8 mouse cellular contexts compared by ENCODE assay signal in the genomic region with DNA sequence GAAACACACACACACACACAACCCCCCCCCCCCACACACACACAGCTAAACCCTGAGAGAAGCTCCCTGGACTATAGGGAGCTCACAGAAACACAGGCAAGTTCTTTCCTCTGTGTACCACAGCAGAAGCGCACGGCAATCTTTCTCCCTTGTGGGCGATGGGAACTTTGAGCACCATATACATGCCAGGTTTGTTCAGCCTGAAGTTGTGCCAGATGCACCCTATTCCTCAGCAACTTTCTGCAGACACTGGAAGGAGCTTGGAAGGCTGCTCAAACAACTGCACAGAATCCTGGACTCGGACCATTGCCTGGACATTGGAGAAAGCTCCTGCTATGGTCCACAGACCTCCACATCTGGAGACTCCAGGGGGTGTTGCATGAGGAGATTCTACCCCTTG.
DNase-seq lines count a peak whose midpoint lies in the region; ATAC-seq and TF ChIP-seq lines count a peak whose summit lies in the region.

No protein-coding gene starts in this region.

- intact Hi-C loops in left cerebral cortex, adult 2 months (cut with DNase I) = loop anchor here (1.0 kb wide), 1 partner anchor 24 kb away; no protein-coding TSS in a partner anchor

- H3K4me3 ChIP-seq in left cerebral cortex, adult 2 months = no peak overlapping the region
- no peak overlapping the region for H3K4me3 ChIP-seq in embryonic facial prominence, embryonic 13.5 days
- H3K4me3 ChIP-seq in hindbrain, embryonic 16.5 days (ENCODE audit: low read length) = no peak overlapping the region
- no peak overlapping the region for H3K4me3 ChIP-seq in midbrain, embryonic 16.5 days (ENCODE audit: low read depth, low read length)

- no peak for DNase-seq in left cerebral cortex, adult 2 months (ENCODE audit: extremely low spot score in 1 of 2, low spot score in 2 of 2)
- DNase-seq in left cerebral cortex, adult 18-20 months (ENCODE audit: low spot score in 2 of 2) = no peak
- DNase-seq in adrenal gland, adult 8-10 months = no peak
- no peak for DNase-seq in adrenal gland, postnatal 25 days
- DNase-seq in right cerebral cortex, postnatal 25 days = no peak

- ATAC-seq in embryonic facial prominence, embryonic 13.5 days (ENCODE audit: insufficient number of reproducible peaks, insufficient read depth, low FRiP score, low TSS enrichment, low read depth) = no peak
- no peak; the same call in 1 of the 2 replicates for ATAC-seq in hindbrain, embryonic 16.5 days
- ATAC-seq in midbrain, embryonic 16.5 days = no peak

- no peaks in the 10 kb centered on the region for H3K27me3 ChIP-seq in embryonic facial prominence, embryonic 13.5 days
- no peaks in the 10 kb centered on the region for H3K27me3 ChIP-seq in hindbrain, embryonic 16.5 days (replicated peaks; ENCODE audit: control insufficient read depth, insufficient read depth, low read length)
- no peaks in the 10 kb centered on the region for H3K27me3 ChIP-seq in midbrain, embryonic 16.5 days (ENCODE audit: control insufficient read depth, insufficient read depth, low read depth, low read length)

- peak overlapping the region; percentile 66 for H3K27ac ChIP-seq in left cerebral cortex, adult 2 months
- H3K27ac ChIP-seq in embryonic facial prominence, embryonic 13.5 days = peak overlapping the region; percentile 48; the same call in 1 of the 2 replicates
- 0 out of 2 replicates have a peak overlapping the region, but pooled peaks have one; percentile 34 for H3K27ac ChIP-seq in hindbrain, embryonic 16.5 days (ENCODE audit: low read depth, low read length)
- H3K27ac ChIP-seq in midbrain, embryonic 16.5 days (ENCODE audit: low read length) = peak overlapping the region; percentile 71

- WGBS in embryonic facial prominence, embryonic 13.5 days = 64% methylated on average over 4 of the region's 4 CpGs
- 37% methylated on average over 4 of the region's 4 CpGs for WGBS in hindbrain, embryonic 16.5 days
- WGBS in midbrain, embryonic 16.5 days = 22% methylated on average over 4 of the region's 4 CpGs

- H3K9me3 ChIP-seq in embryonic facial prominence, embryonic 13.5 days = no peaks in the 10 kb centered on the region
- no peaks in the 10 kb centered on the region for H3K9me3 ChIP-seq in hindbrain, embryonic 16.5 days (ENCODE audit: control insufficient read depth, low read length)
- H3K9me3 ChIP-seq in midbrain, embryonic 16.5 days (replicated peaks; ENCODE audit: control insufficient read depth, low read length, poor library complexity, severe bottlenecking) = no peaks in the 10 kb centered on the region

- H3K4me2 ChIP-seq in embryonic facial prominence, embryonic 13.5 days = no peak overlapping the region
- H3K4me2 ChIP-seq in hindbrain, embryonic 16.5 days (ENCODE audit: low read length) = no peak overlapping the region
- no peak overlapping the region for H3K4me2 ChIP-seq in midbrain, embryonic 16.5 days (ENCODE audit: low read length)

- peaks cover 17% of the 10 kb centered on the region; the same call in 1 of the 2 replicates for H3K4me1 ChIP-seq in embryonic facial prominence, embryonic 13.5 days
- H3K4me1 ChIP-seq in hindbrain, embryonic 16.5 days (ENCODE audit: control insufficient read depth, insufficient read depth, low read depth, low read length) = peaks cover 5% of the 10 kb centered on the region; the same call in 1 of the 2 replicates
- H3K4me1 ChIP-seq in midbrain, embryonic 16.5 days (ENCODE audit: control insufficient read depth, insufficient read depth, low read length) = no peaks in the 10 kb centered on the region; the same call in none of the 2 replicates

- no peaks in the 10 kb centered on the region for H3K36me3 ChIP-seq in embryonic facial prominence, embryonic 13.5 days
- H3K36me3 ChIP-seq in hindbrain, embryonic 16.5 days (ENCODE audit: control insufficient read depth, insufficient read depth, low read length) = no peaks in the 10 kb centered on the region
- no peaks in the 10 kb centered on the region for H3K36me3 ChIP-seq in midbrain, embryonic 16.5 days (ENCODE audit: control insufficient read depth, insufficient read depth, low read length)

- no peak for TF ChIP-seq CTCF in left cerebral cortex, adult 2 months (IDR thresholded peaks at IDR 0.05)

- no peak overlapping the region for H3K9ac ChIP-seq in embryonic facial prominence, embryonic 13.5 days
- H3K9ac ChIP-seq in hindbrain, embryonic 16.5 days (ENCODE audit: low read depth, low read length) = no peak overlapping the region
- H3K9ac ChIP-seq in midbrain, embryonic 16.5 days (ENCODE audit: low read depth, low read length) = no peak overlapping the region
